Mouse (Mus musculus) CH12.LX (cell line): ENCODE data around the gene Prickle2.

Experiments
- CTCF ChIP-seq, 2 experiments: IDR thresholded peaks in 1 of 2; conservative IDR thresholded peaks in 1 of 2; 2 replicates each; pipeline ENCODE4 v1.5.1; 2011 to 2012; ENCODE audit warnings: low read depth in 2 of 2, low read length in 2 of 2, improper control_type of control experiment in 1 of 2, inconsistent platforms in 1 of 2, mild to moderate bottlenecking in 1 of 2, moderate library complexity in 1 of 2
- E2F4 ChIP-seq: IDR thresholded peaks from 2 replicates; pipeline ENCODE4 v1.6.1; 2011; ENCODE audit warnings: low read depth, low read length, improper control_type of control experiment; ENCODE audit not compliant: insufficient replicate concordance
- MAX ChIP-seq: IDR thresholded peaks from 2 replicates; pipeline ENCODE4 v1.6.1; 2011; ENCODE audit warnings: low read length, improper control_type of control experiment
- NELFE ChIP-seq: IDR thresholded peaks from 2 replicates; pipeline ENCODE4 v1.6.1; 2011; ENCODE audit warnings: low read depth, low read length, improper control_type of control experiment
- POLR2A ChIP-seq: IDR thresholded peaks from 2 replicates; pipeline ENCODE4 v1.6.1; 2011; ENCODE audit warnings: low read depth, mild to moderate bottlenecking, improper control_type of control experiment, low read length
- POLR2AphosphoS2 ChIP-seq: IDR thresholded peaks from 2 replicates; pipeline ENCODE4 v1.6.1; 2011; ENCODE audit warnings: low read depth, low read length, improper control_type of control experiment
- RAD21 ChIP-seq: IDR thresholded peaks from 2 replicates; pipeline ENCODE4 v1.6.1; 2011; ENCODE audit warnings: low read depth, mild to moderate bottlenecking, low read length, improper control_type of control experiment, moderate library complexity
- ZKSCAN1 ChIP-seq: IDR thresholded peaks from 2 replicates; pipeline ENCODE4 v1.6.1; 2012; ENCODE audit warnings: low read depth, inconsistent platforms, low read length, improper control_type of control experiment, borderline replicate concordance
- ZMIZ1 ChIP-seq: IDR thresholded peaks from 2 replicates; pipeline ENCODE4 v1.6.1; 2012; ENCODE audit warnings: low read depth, mild to moderate bottlenecking, inconsistent platforms, low read length, improper control_type of control experiment

- no peak for TF ChIP-seq POLR2AphosphoS2
- no peak for TF ChIP-seq RAD21
- no peak for TF ChIP-seq ZKSCAN1
- no peak for TF ChIP-seq MAX
- TF ChIP-seq CTCF (conservative IDR thresholded peaks at IDR 0.05 in 1 of 2, IDR thresholded peaks at IDR 0.05 in 1 of 2; ENCODE audit: low read depth in 2 of 2, low read length in 2 of 2), result no peak
- no peak for TF ChIP-seq ZMIZ1
- TF ChIP-seq POLR2A, result no peak
- no peak for TF ChIP-seq E2F4
- no peak for TF ChIP-seq NELFE
These were observed 2.2 kb upstream of the Prickle2 start for GRCm38 (mm10) chr6:92708137-92708536.
